Mouse (Mus musculus) lung, adult 2 months (tissue): ENCODE measurements at regions not wholly inside any gene's neighbourhood (a gene's known extent, or its start where the extent isn't known, plus 50 kb on each side); places are given as distances from the start of the nearest gene placed in this dataset.

Experiments
- CTCF ChIP-seq: fragments of 200-500 bp; IDR thresholded peaks from 2 replicates; pipeline ENCODE4 v1.5.1; 2011; ENCODE audit warnings: mild to moderate bottlenecking, low read length, control low read depth; ENCODE audit not compliant: insufficient read depth
- POLR2A ChIP-seq: fragments of 200-500 bp; IDR thresholded peaks from 2 replicates; pipeline ENCODE4 v1.6.1; 2011; ENCODE audit warnings: low read depth, mild to moderate bottlenecking, control low read depth, low read length, borderline replicate concordance; ENCODE audit errors: extremely low read depth

- TF ChIP-seq POLR2A (no peak), CTCF (no peak)
Measured at GRCm38 (mm10) chr3:56751926-56752325, 549.9 kb downstream of the Tm4sf1 start.
